In genomic region chr15:8382213-8382612, GRCm38 (mm10) we compare ENCODE assay signal across 9 mouse cellular contexts.
DNase-seq lines count a peak whose midpoint lies in the region; ATAC-seq and TF ChIP-seq lines count a peak whose summit lies in the region.
"Had no signal": no experiment of that assay in that cellular context is flagged by ENCODE, and none has a peak within 500 bp of the region (broad histone marks: within the 10 kb centered on the region; RNA-seq: fewer than 3 reads in every experiment).

No protein-coding gene starts in this region.

- WGBS in hindbrain, postnatal 0 days, result 63% methylated on average over 3 of the region's 3 CpGs
- WGBS in hindbrain, embryonic 13.5 days, result 68% methylated on average over 3 of the region's 3 CpGs
- WGBS in lung, postnatal 0 days, result 47% methylated on average over 3 of the region's 3 CpGs

- no peak overlapping the region for H3K9ac ChIP-seq in hindbrain, postnatal 0 days (replicated peaks; ENCODE audit: low read length)
- no peak overlapping the region for H3K9ac ChIP-seq in hindbrain, embryonic 13.5 days
- no peak overlapping the region for H3K9ac ChIP-seq in lung, postnatal 0 days (replicated peaks; ENCODE audit: low read depth)
- H3K9ac ChIP-seq: embryonic facial prominence, embryonic 12.5 days had no signal

- H3K27me3 ChIP-seq in hindbrain, postnatal 0 days (ENCODE audit: insufficient read depth, low read length), result no peaks in the 10 kb centered on the region
- no peaks in the 10 kb centered on the region for H3K27me3 ChIP-seq in hindbrain, embryonic 13.5 days
- no peaks in the 10 kb centered on the region for H3K27me3 ChIP-seq in lung, postnatal 0 days (replicated peaks; ENCODE audit: insufficient read depth, low read length)
- H3K27me3 ChIP-seq: embryonic facial prominence, embryonic 12.5 days had no signal

- H3K27ac ChIP-seq in hindbrain, postnatal 0 days, result no peak overlapping the region
- H3K27ac ChIP-seq in hindbrain, embryonic 13.5 days, result no peak overlapping the region
- H3K27ac ChIP-seq in lung, postnatal 0 days (ENCODE audit: low read length), result no peak overlapping the region
- H3K27ac ChIP-seq: embryonic facial prominence, embryonic 12.5 days had no signal

- 0 out of 2 replicates have a peak, but pooled peaks have one; percentile 12 for TF ChIP-seq EP300 in lung, postnatal 0 days (IDR thresholded peaks at IDR 0.05)

- ATAC-seq in hindbrain, postnatal 0 days, result no peak
- no peak for ATAC-seq in hindbrain, embryonic 13.5 days (ENCODE audit: low FRiP score)
- ATAC-seq in lung, postnatal 0 days, result no peak

- DNase-seq in hindbrain, postnatal 0 days (ENCODE audit: low spot score), result peak; percentile 81
- peak; percentile 25 for DNase-seq in urinary bladder, postnatal 25 days (ENCODE audit: low spot score)
- DNase-seq in urinary bladder, postnatal 36 days (ENCODE audit: low spot score in 2 of 2), result no peak
- DNase-seq in c-Kit-positive CD71-positive TER-119-negative erythroid progenitor cells, embryonic 14.5 days (ENCODE audit: low read depth), result peak; percentile 49
- peak; percentile 94 for DNase-seq in lung, postnatal 0 days (ENCODE audit: low spot score)
- no peak for DNase-seq in testis, postnatal 14 days (ENCODE audit: low spot score)
- no peak for DNase-seq in urinary bladder, adult 2 months (ENCODE audit: low spot score)

- H3K4me2 ChIP-seq in hindbrain, postnatal 0 days (ENCODE audit: low read depth, low read length), result no peak overlapping the region
- H3K4me2 ChIP-seq in hindbrain, embryonic 13.5 days, result no peak overlapping the region
- no peak overlapping the region for H3K4me2 ChIP-seq in lung, postnatal 0 days (replicated peaks; ENCODE audit: low read depth, low read length)
- H3K4me2 ChIP-seq: embryonic facial prominence, embryonic 12.5 days had no signal

- H3K4me1 ChIP-seq in hindbrain, postnatal 0 days (ENCODE audit: insufficient read depth, low read length), result no peaks in the 10 kb centered on the region
- H3K4me1 ChIP-seq in hindbrain, embryonic 13.5 days (replicated peaks), result no peaks in the 10 kb centered on the region
- H3K4me1 ChIP-seq in lung, postnatal 0 days (ENCODE audit: insufficient read depth, low read depth, low read length), result no peaks in the 10 kb centered on the region
- H3K4me1 ChIP-seq: embryonic facial prominence, embryonic 12.5 days had no signal

- TF ChIP-seq CTCF in hindbrain, postnatal 0 days (IDR thresholded peaks at IDR 0.05; ENCODE audit: low read depth), result peak; percentile 65
- peak; percentile 73 for TF ChIP-seq CTCF in lung, postnatal 0 days (IDR thresholded peaks at IDR 0.05)

- no peak overlapping the region for H3K4me3 ChIP-seq in hindbrain, postnatal 0 days (ENCODE audit: low read length)
- no peak overlapping the region for H3K4me3 ChIP-seq in hindbrain, embryonic 13.5 days
- H3K4me3 ChIP-seq in lung, postnatal 0 days (ENCODE audit: low read depth, low read length), result no peak overlapping the region
- H3K4me3 ChIP-seq: embryonic facial prominence, embryonic 12.5 days had no signal

- no peaks in the 10 kb centered on the region for H3K9me3 ChIP-seq in hindbrain, postnatal 0 days (ENCODE audit: low read length)
- no peaks in the 10 kb centered on the region for H3K9me3 ChIP-seq in hindbrain, embryonic 13.5 days
- no peaks in the 10 kb centered on the region for H3K9me3 ChIP-seq in lung, postnatal 0 days (ENCODE audit: low read length)
- H3K9me3 ChIP-seq: embryonic facial prominence, embryonic 12.5 days had no signal

- no peaks in the 10 kb centered on the region for H3K36me3 ChIP-seq in hindbrain, postnatal 0 days (ENCODE audit: insufficient read depth, low read length)
- no peaks in the 10 kb centered on the region for H3K36me3 ChIP-seq in hindbrain, embryonic 13.5 days
- H3K36me3 ChIP-seq in lung, postnatal 0 days (ENCODE audit: insufficient read depth, low read length), result no peaks in the 10 kb centered on the region
- H3K36me3 ChIP-seq: embryonic facial prominence, embryonic 12.5 days had no signal

Comparison
In these comparisons a context has a peak if more than half of its experiments do, and no peak if none do; other contexts are left out.
1. DNase-seq: peak in hindbrain, postnatal 0 days (single experiment), urinary bladder, postnatal 25 days (single experiment), c-Kit-positive CD71-positive TER-119-negative erythroid progenitor cells, embryonic 14.5 days (single experiment) and lung, postnatal 0 days (single experiment); none in urinary bladder, postnatal 36 days (0 of 2), testis, postnatal 14 days (single experiment) and urinary bladder, adult 2 months (single experiment).